Mouse (Mus musculus) heart, embryonic 12.5 days (tissue): ENCODE results near the gene Olfr1444. TPM values are rescaled to one million over a fixed set of nuclear protein-coding genes. Genes with fewer than 3 reads are reported as not detected.

Experiments used
- ATAC-seq: fragments of 200-750 bp; cut with Nextera tagmentation; 2 replicates; pipeline ENCODE4 v1.8.0; 2017; ENCODE audit warnings: moderate TSS enrichment, moderate library complexity; ENCODE audit not compliant: insufficient number of reproducible peaks, low FRiP score
- H3K27ac ChIP-seq: fragments of 300-500 bp; sonication (generic); 2 replicates; pipeline ENCODE4 v1.5.1; 2016; ENCODE audit warnings: mild to moderate bottlenecking, moderate library complexity; ENCODE audit not compliant: poor library complexity, severe bottlenecking
- H3K27me3 ChIP-seq: fragments of 300-500 bp; sonication (generic); replicated peaks from 2 replicates; pipeline ENCODE4 v1.6.1; 2016; ENCODE audit warnings: mild to moderate bottlenecking, moderate library complexity
- H3K36me3 ChIP-seq: fragments of 300-500 bp; sonication (generic); 2 replicates; pipeline ENCODE4 v1.6.1; 2016; ENCODE audit warnings: mild to moderate bottlenecking, moderate library complexity
- H3K4me1 ChIP-seq: fragments of 300-500 bp; sonication (generic); replicated peaks from 2 replicates; pipeline ENCODE4 v1.6.1; 2016; ENCODE audit warnings: mild to moderate bottlenecking
- H3K4me2 ChIP-seq: fragments of 300-500 bp; sonication (generic); 2 replicates; pipeline ENCODE4 v1.6.1; 2016; ENCODE audit warnings: mild to moderate bottlenecking, moderate library complexity
- H3K4me3 ChIP-seq: fragments of 300-500 bp; sonication (generic); 2 replicates; pipeline ENCODE4 v1.5.1; 2016; ENCODE audit warnings: mild to moderate bottlenecking
- H3K9ac ChIP-seq: fragments of 300-500 bp; sonication (generic); 2 replicates; pipeline ENCODE4 v1.6.1; 2016; ENCODE audit warnings: mild to moderate bottlenecking, moderate library complexity
- H3K9me3 ChIP-seq: fragments of 300-500 bp; sonication (generic); replicated peaks from 2 replicates; pipeline ENCODE4 v1.6.1; 2016; ENCODE audit warnings: mild to moderate bottlenecking, moderate library complexity
- WGBS: fragments of 180-500 bp; shearing (Covaris S2); methylation state at CpG from one replicate; pipeline ENCODE4 v1.1.7; 2016; 5-methylcytosine and 5-hydroxymethylcytosine counted together
- polyA plus RNA-seq: library from polyadenylated mRNA; unstranded; fragments of >200 nt; fragmentation: Nextera tagmentation; extraction: Ambion mirVana; gene quantifications from 2 replicates; pipeline ENCODE4 v1.2.1, GENCODE M21; 2016

The Olfr1444 gene
- polyA plus RNA-seq, 1 experiment from 2014 or later: not detected

DNA sequence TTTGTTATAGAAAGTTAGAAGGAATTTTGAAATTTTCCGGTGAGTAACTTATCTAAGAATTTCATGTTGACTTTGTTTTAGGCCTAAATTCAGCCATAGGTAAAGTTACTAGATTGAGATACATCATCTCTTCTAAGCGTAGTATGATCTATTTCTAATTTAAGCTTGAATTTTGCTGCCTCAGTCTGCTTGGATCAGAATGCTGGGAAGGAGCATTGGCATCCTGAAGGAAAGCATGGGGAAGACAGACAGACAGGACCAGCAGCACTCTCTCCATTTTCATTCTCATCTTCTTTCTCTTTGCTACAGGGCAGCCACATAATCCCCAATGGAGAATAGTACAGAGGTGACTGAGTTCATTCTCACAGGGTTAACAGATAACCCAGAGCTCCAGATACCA is 26.5 kb downstream of the Olfr1444 start, which contains the start of gene Olfr1445:
TSS of gene Olfr1445 (plus strand) at position 301 of the 400 bp plus-strand sequence.
- WGBS: 75% methylated on average over 2 of the region's 2 CpGs

DNA sequence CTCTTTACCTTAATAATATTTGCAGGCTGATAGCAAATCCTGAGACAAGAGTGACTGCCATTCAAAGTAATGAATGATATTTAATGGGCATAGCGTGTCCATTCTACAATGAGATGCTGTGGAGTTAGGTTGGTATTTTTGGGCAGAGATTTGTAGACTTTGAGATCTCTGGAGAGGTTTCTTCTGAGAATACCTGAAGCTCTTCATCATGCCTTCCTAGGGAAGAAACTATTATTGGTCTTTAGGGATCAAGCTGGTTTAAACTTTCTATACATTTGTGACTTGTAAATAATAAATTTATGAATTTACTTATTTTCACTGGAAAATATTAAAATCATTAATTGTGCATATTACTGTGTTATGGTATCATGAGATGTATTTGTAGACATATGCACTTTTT is 36.3 kb downstream of the Olfr1444 start, which contains the start of gene Olfr1446:
TSS of gene Olfr1446 (minus strand) at position 101 of the 400 bp plus-strand sequence.
- Histone ChIP-seq H3K9ac (no peak within 1 kb of the TSS), H3K27ac (no peak within 1 kb of the TSS), H3K4me3 (no peak within 1 kb of the TSS), H3K36me3 (no peaks in the 10 kb centered on the region), H3K9me3 (peaks cover 8% of the 10 kb centered on the region), H3K4me1 (no peaks in the 10 kb centered on the region), H3K27me3 (no peaks in the 10 kb centered on the region), H3K4me2 (no peak within 1 kb of the TSS)
- 70% methylated on average over 1 of the region's 1 CpGs for WGBS
- no peak for ATAC-seq

More for the DNA sequence above, 26.5 kb downstream of the Olfr1444 start, which contains the start of gene Olfr1445:
- ATAC-seq: no peak
- Histone ChIP-seq H3K36me3 (no peaks in the 10 kb centered on the region), H3K4me3 (no peak within 1 kb of the TSS), H3K27ac (no peak within 1 kb of the TSS), H3K27me3 (no peaks in the 10 kb centered on the region), H3K9me3 (no peaks in the 10 kb centered on the region; the same call in 1 of the 2 replicates), H3K4me1 (no peaks in the 10 kb centered on the region), H3K9ac (no peak within 1 kb of the TSS), H3K4me2 (no peak within 1 kb of the TSS)

DNA sequence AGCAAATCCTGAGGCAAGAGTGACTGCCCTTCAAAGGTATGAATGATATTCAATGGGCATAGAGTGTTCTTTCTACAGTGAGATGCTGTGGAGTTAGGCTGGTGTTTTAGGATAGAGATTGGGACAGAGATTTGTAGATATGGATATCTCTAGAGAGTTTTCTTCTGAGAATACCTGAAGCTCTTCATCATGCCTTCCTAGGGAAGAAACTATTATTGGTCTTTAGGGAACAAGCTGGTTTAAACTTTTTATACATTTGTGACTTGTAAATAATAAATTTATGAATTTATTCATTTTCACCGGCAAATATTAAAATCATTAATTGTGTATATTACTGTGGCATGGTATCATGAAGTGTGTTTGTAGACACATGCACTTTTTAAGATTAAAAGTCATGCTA is 46.6 kb downstream of the Olfr1444 start, which contains the start of gene Olfr1447:
TSS of gene Olfr1447 (minus strand) at position 101 of the 400 bp plus-strand sequence.
- Histone ChIP-seq H3K9ac (no peak within 1 kb of the TSS), H3K27ac (no peak within 1 kb of the TSS), H3K36me3 (no peaks in the 10 kb centered on the region), H3K4me3 (no peak within 1 kb of the TSS), H3K4me1 (no peaks in the 10 kb centered on the region), H3K27me3 (no peaks in the 10 kb centered on the region), H3K4me2 (no peak within 1 kb of the TSS), H3K9me3 (peaks cover 11% of the 10 kb centered on the region; the same call in 1 of the 2 replicates)
- WGBS: 85% methylated on average over 1 of the region's 1 CpGs
- no peak for ATAC-seq

Other genes with a start within 250 kb of the Olfr1444 start
- gene Glyat, start 224.0 kb upstream of the Olfr1444 start, polyA plus RNA-seq: not detected in 2 replicates
- gene Olfr1442, start 186.8 kb upstream of the Olfr1444 start, polyA plus RNA-seq: not detected in 2 replicates
- gene Olfr1443, start 179.2 kb upstream of the Olfr1444 start, polyA plus RNA-seq: not detected in 2 replicates
- not detected in 2 replicates for gene Keg1, start 161.5 kb upstream of the Olfr1444 start, polyA plus RNA-seq
- 0.69 and 1.2 TPM in 2 replicates for gene Cntf, start 91.7 kb upstream of the Olfr1444 start, polyA plus RNA-seq
- gene Zfp91, start 61.2 kb upstream of the Olfr1444 start, polyA plus RNA-seq: 14.8 and 16.4 TPM in 2 replicates
- gene Lpxn, start 61.1 kb upstream of the Olfr1444 start, polyA plus RNA-seq: 0.54 and 0.75 TPM in 2 replicates
- gene Gm5244, start 10.6 kb upstream of the Olfr1444 start, polyA plus RNA-seq: not detected in 2 replicates
- not detected in 2 replicates for gene Olfr1445, start 26.6 kb downstream of the Olfr1444 start, polyA plus RNA-seq
- gene Olfr1446, start 36.2 kb downstream of the Olfr1444 start, polyA plus RNA-seq: not detected in 2 replicates
- gene Olfr1447, start 46.5 kb downstream of the Olfr1444 start, polyA plus RNA-seq: not detected in 2 replicates
- not detected in 2 replicates for gene Olfr1448, start 67.1 kb downstream of the Olfr1444 start, polyA plus RNA-seq
- gene Olfr1449, start 73.6 kb downstream of the Olfr1444 start, polyA plus RNA-seq: not detected in 2 replicates
- gene Olfr1450, start 93.0 kb downstream of the Olfr1444 start, polyA plus RNA-seq: not detected in 2 replicates
- not detected in 2 replicates for gene Olfr1451, start 137.7 kb downstream of the Olfr1444 start, polyA plus RNA-seq
- not detected in 2 replicates for gene Olfr1453, start 171.0 kb downstream of the Olfr1444 start, polyA plus RNA-seq
- gene Olfr1454, start 203.3 kb downstream of the Olfr1444 start, polyA plus RNA-seq: not detected in 2 replicates
- not detected in 2 replicates for gene Olfr1457, start 240.6 kb downstream of the Olfr1444 start, polyA plus RNA-seq
- gene Olfr1458, start 249.5 kb downstream of the Olfr1444 start, polyA plus RNA-seq: not detected in 2 replicates